20 mouse cellular contexts compared by ENCODE assay signal in the genomic region with DNA sequence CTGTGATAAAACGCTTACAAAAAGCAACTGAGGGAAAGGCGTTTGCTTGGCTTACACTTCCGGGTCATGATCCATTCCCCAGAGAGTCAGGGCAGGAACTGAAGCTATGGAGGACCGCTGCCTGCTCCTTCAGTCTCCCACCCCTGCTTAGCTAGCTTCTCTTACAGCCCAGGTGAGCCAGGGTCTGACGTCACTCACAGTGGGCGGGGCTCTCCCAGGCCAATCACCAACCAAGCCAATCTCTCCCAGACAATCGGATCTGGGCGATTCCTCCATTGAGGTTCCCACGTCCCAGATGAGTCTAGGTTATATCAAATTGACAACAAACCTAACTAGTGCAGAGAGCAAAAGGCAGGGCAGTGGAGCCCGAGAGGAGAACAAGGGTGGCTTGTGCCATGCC. TPM values are rescaled to one million over a fixed set of nuclear protein-coding genes. Genes with fewer than 3 reads are reported as not detected.
DNase-seq lines count a peak whose midpoint lies in the region; ATAC-seq and TF ChIP-seq lines count a peak whose summit lies in the region.
"Had no signal": no experiment of that assay in that cellular context is flagged by ENCODE, and none has a peak within 500 bp of the region (broad histone marks: within the 10 kb centered on the region; RNA-seq: fewer than 3 reads in every experiment).

No protein-coding gene starts in this region.

- no peak for TF ChIP-seq EP300 in stomach, postnatal 0 days (optimal IDR thresholded peaks at IDR 0.05)

- no peak overlapping the region for H3K9ac ChIP-seq in midbrain, embryonic 14.5 days (replicated peaks; ENCODE audit: low read length)
- no peak overlapping the region for H3K9ac ChIP-seq in midbrain, embryonic 13.5 days (replicated peaks)
- no peak overlapping the region for H3K9ac ChIP-seq in stomach, postnatal 0 days (ENCODE audit: low read length)
- H3K9ac ChIP-seq: embryonic facial prominence, embryonic 13.5 days; forebrain, embryonic 12.5 days; heart, embryonic 12.5 days; hindbrain, embryonic 15.5 days had no signal

- no peaks in the 10 kb centered on the region for H3K36me3 ChIP-seq in midbrain, embryonic 14.5 days (ENCODE audit: control insufficient read depth, insufficient read depth, low read length)
- no peaks in the 10 kb centered on the region for H3K36me3 ChIP-seq in midbrain, embryonic 13.5 days
- H3K36me3 ChIP-seq in stomach, postnatal 0 days (ENCODE audit: control insufficient read depth, insufficient read depth, low read length), result no peaks in the 10 kb centered on the region
- H3K36me3 ChIP-seq: embryonic facial prominence, embryonic 13.5 days; forebrain, embryonic 12.5 days; G1E; heart, embryonic 12.5 days; hindbrain, embryonic 15.5 days had no signal

- intact Hi-C loops in left cerebral cortex, postnatal 36 days (cut with DNase I), result no loop called here

- H3K4me1 ChIP-seq in midbrain, embryonic 14.5 days (ENCODE audit: control insufficient read depth, insufficient read depth, low read length), result no peaks in the 10 kb centered on the region
- H3K4me1 ChIP-seq in midbrain, embryonic 13.5 days (replicated peaks), result peaks cover 5% of the 10 kb centered on the region; the same call in 1 of the 2 replicates
- H3K4me1 ChIP-seq in stomach, postnatal 0 days (replicated peaks; ENCODE audit: control insufficient read depth, insufficient read depth), result no peaks in the 10 kb centered on the region
- H3K4me1 ChIP-seq: hindbrain, embryonic 15.5 days had no signal

- H3K9me3 ChIP-seq in midbrain, embryonic 14.5 days (ENCODE audit: control insufficient read depth, low read length), result no peaks in the 10 kb centered on the region
- no peaks in the 10 kb centered on the region for H3K9me3 ChIP-seq in midbrain, embryonic 13.5 days
- no peaks in the 10 kb centered on the region for H3K9me3 ChIP-seq in stomach, postnatal 0 days (ENCODE audit: control insufficient read depth, low read length)
- H3K9me3 ChIP-seq: embryonic facial prominence, embryonic 13.5 days; forebrain, embryonic 12.5 days; G1E; heart, embryonic 12.5 days; hindbrain, embryonic 15.5 days had no signal

- H3K27ac ChIP-seq in midbrain, embryonic 14.5 days (replicated peaks; ENCODE audit: low read depth, low read length), result no peak overlapping the region
- H3K27ac ChIP-seq in midbrain, embryonic 13.5 days, result no peak overlapping the region
- H3K27ac ChIP-seq in stomach, postnatal 0 days (replicated peaks), result no peak overlapping the region
- H3K27ac ChIP-seq: embryonic facial prominence, embryonic 13.5 days; forebrain, embryonic 12.5 days; hindbrain, embryonic 15.5 days had no signal

- no peak for TF ChIP-seq CTCF in stomach, postnatal 0 days (IDR thresholded peaks at IDR 0.05; ENCODE audit: low read depth)

- H3K4me3 ChIP-seq in midbrain, embryonic 14.5 days (replicated peaks; ENCODE audit: low read depth, low read length), result no peak overlapping the region
- H3K4me3 ChIP-seq in midbrain, embryonic 13.5 days (replicated peaks), result no peak overlapping the region
- no peak overlapping the region for H3K4me3 ChIP-seq in stomach, postnatal 0 days (ENCODE audit: low read depth, low read length)
- H3K4me3 ChIP-seq: embryonic facial prominence, embryonic 13.5 days; forebrain, embryonic 12.5 days; heart, embryonic 12.5 days; hindbrain, embryonic 15.5 days had no signal

- 29% methylated on average over 10 of the region's 10 CpGs for WGBS in midbrain, embryonic 14.5 days
- 30% methylated on average over 10 of the region's 10 CpGs for WGBS in midbrain, embryonic 13.5 days
- 33% methylated on average over 10 of the region's 10 CpGs for WGBS in stomach, postnatal 0 days

- no peak overlapping the region for H3K4me2 ChIP-seq in midbrain, embryonic 14.5 days (ENCODE audit: low read length)
- H3K4me2 ChIP-seq in midbrain, embryonic 13.5 days (replicated peaks), result no peak overlapping the region
- no peak overlapping the region for H3K4me2 ChIP-seq in stomach, postnatal 0 days (replicated peaks; ENCODE audit: low read depth)
- H3K4me2 ChIP-seq: embryonic facial prominence, embryonic 13.5 days; forebrain, embryonic 12.5 days; hindbrain, embryonic 15.5 days had no signal

- H3K27me3 ChIP-seq in midbrain, embryonic 14.5 days (ENCODE audit: control insufficient read depth, insufficient read depth, low read length), result no peaks in the 10 kb centered on the region
- peaks cover 31% of the 10 kb centered on the region for H3K27me3 ChIP-seq in midbrain, embryonic 13.5 days
- H3K27me3 ChIP-seq in stomach, postnatal 0 days (ENCODE audit: control insufficient read depth, insufficient read depth, low read length), result no peaks in the 10 kb centered on the region
- H3K27me3 ChIP-seq: embryonic facial prominence, embryonic 13.5 days had no signal

- DNase-seq in lung, adult 18-20 months, result peak; percentile 43 to 61
- DNase-seq in lung, postnatal 14 days, result no peak
- DNase-seq in midbrain, embryonic 14.5 days, result peak; percentile 24
- peak; percentile 63 for DNase-seq in ZHBTc4 (ENCODE audit: low read depth, low spot score)
- peak; percentile 41 for DNase-seq in stomach, postnatal 0 days (ENCODE audit: low spot score)
- DNase-seq in left cerebral cortex, postnatal 36 days (ENCODE audit: low spot score in 2 of 2), result no peak
- DNase-seq in kidney, adult 18-20 months, result no peak
- DNase-seq: adrenal gland, adult 2 months; adrenal gland, postnatal 25 days; cerebellum, adult 18-20 months; cerebellum, adult 9-11 months; cerebellum, postnatal 36 days; gastrocnemius, postnatal 14 days had no signal

- ATAC-seq in midbrain, embryonic 14.5 days (ENCODE audit: low FRiP score, low TSS enrichment), result no peak
- ATAC-seq in midbrain, embryonic 13.5 days, result no peak
- ATAC-seq in stomach, postnatal 0 days (ENCODE audit: low FRiP score, low TSS enrichment), result no peak
- ATAC-seq: forebrain, embryonic 16.5 days had no signal

RNA-seq across cellular contexts. Expression of gene Trim62, which starts 35.7 kb away (rescaled TPM):
- polyA plus RNA-seq in midbrain, embryonic 14.5 days (2014; fragmentation: Nextera tagmentation; extraction: Ambion mirVana), result 22.4 and 27.3 TPM in 2 replicates
- 11.3 and 15.9 TPM in 2 replicates for polyA plus RNA-seq in midbrain, embryonic 13.5 days (2015; fragmentation: Nextera tagmentation; extraction: Ambion mirVana)
- 2.6 and 3.5 TPM in 2 replicates for polyA plus RNA-seq in stomach, postnatal 0 days (2015; fragmentation: Nextera tagmentation; extraction: Ambion mirVana)
- 10 to 100 TPM; 17.6 to 18.9 TPM for total RNA-seq in left cerebral cortex, postnatal 36 days (2021)
- polyA plus RNA-seq: G1E had no signal

RNA-seq across cellular contexts. Expression of gene Azin2, which starts 43.1 kb away (rescaled TPM):
- polyA plus RNA-seq in midbrain, embryonic 14.5 days (2014; fragmentation: Nextera tagmentation; extraction: Ambion mirVana), result 18.0 and 19.6 TPM in 2 replicates
- 17.4 and 21.3 TPM in 2 replicates for polyA plus RNA-seq in midbrain, embryonic 13.5 days (2015; fragmentation: Nextera tagmentation; extraction: Ambion mirVana)
- polyA plus RNA-seq in stomach, postnatal 0 days (2015; fragmentation: Nextera tagmentation; extraction: Ambion mirVana), result 10.8 and 12.3 TPM in 2 replicates
- total RNA-seq in left cerebral cortex, postnatal 36 days (2021), result 10 to 100 TPM; 53.8 to 56.6 TPM
- total RNA-seq: G1E had no signal
- polyA plus RNA-seq: G1E had no signal

Comparison
In these comparisons a context has a peak if more than half of its experiments do, and no peak if none do; other contexts are left out.
1. DNase-seq: peak in lung, adult 18-20 months (2 of 2), midbrain, embryonic 14.5 days (single experiment), ZHBTc4 (single experiment) and stomach, postnatal 0 days (single experiment); none in lung, postnatal 14 days (single experiment), left cerebral cortex, postnatal 36 days (0 of 2) and kidney, adult 18-20 months (single experiment).